ENCODE assay signal across 21 mouse cellular contexts in genomic region chr10:113240766-113241372, GRCm38 (mm10).
DNase-seq lines count a peak whose midpoint lies in the region; ATAC-seq lines count a peak whose summit lies in the region.
"Had no signal": no experiment of that assay in that cellular context is flagged by ENCODE, and none has a peak within 500 bp of the region (broad histone marks: within the 10 kb centered on the region; RNA-seq: fewer than 3 reads in every experiment).

No protein-coding gene starts in this region.

- H3K9me3 ChIP-seq in forebrain, embryonic 14.5 days (replicated peaks; ENCODE audit: control insufficient read depth, low read length): no peaks in the 10 kb centered on the region
- no peaks in the 10 kb centered on the region for H3K9me3 ChIP-seq in forebrain, embryonic 11.5 days (ENCODE audit: control insufficient read depth, low read length)
- no peaks in the 10 kb centered on the region for H3K9me3 ChIP-seq in hindbrain, embryonic 12.5 days (replicated peaks)
- H3K9me3 ChIP-seq: embryonic facial prominence, embryonic 12.5 days; forebrain, embryonic 10.5 days had no signal

- peak; percentile 10 for DNase-seq in forebrain, embryonic 14.5 days (ENCODE audit: low spot score)
- no peak for DNase-seq in forebrain, embryonic 11.5 days (ENCODE audit: low spot score)
- DNase-seq in frontal cortex, adult 2 months (ENCODE audit: extremely low spot score in 1 of 2, low spot score in 1 of 2): peak; percentile 16 to 54
- DNase-seq in layer of hippocampus, postnatal 25 days (ENCODE audit: extremely low spot score in 1 of 2, low spot score in 1 of 2): peak; percentile 7 to 10
- DNase-seq in right cerebral cortex, postnatal 10 days (ENCODE audit: low spot score in 2 of 2): peak; percentile 22 to 30
- no peak for DNase-seq in cerebellum, adult 11-12 months
- no peak for DNase-seq in lung, postnatal 14 days
- DNase-seq: cerebellum, adult 9-11 months; gastrocnemius, adult 2 months; kidney, adult 8-10 months; kidney, postnatal 4 days; liver; lung, embryonic 14.5 days; thymus, adult 18-20 months had no signal

- no peak overlapping the region for H3K4me3 ChIP-seq in forebrain, embryonic 14.5 days (ENCODE audit: low read depth, low read length)
- H3K4me3 ChIP-seq in forebrain, embryonic 11.5 days (ENCODE audit: low read depth, low read length): no peak overlapping the region
- H3K4me3 ChIP-seq in hindbrain, embryonic 12.5 days: no peak overlapping the region
- H3K4me3 ChIP-seq: embryonic facial prominence, embryonic 12.5 days; forebrain, embryonic 10.5 days; gastrocnemius, adult 2 months; megakaryocyte, embryonic 14.5 days; myocyte had no signal

- no peak overlapping the region for H3K27ac ChIP-seq in forebrain, embryonic 14.5 days (ENCODE audit: low read depth, low read length)
- H3K27ac ChIP-seq in forebrain, embryonic 11.5 days (ENCODE audit: low read depth, low read length): no peak overlapping the region
- H3K27ac ChIP-seq in hindbrain, embryonic 12.5 days: no peak overlapping the region
- H3K27ac ChIP-seq: embryonic facial prominence, embryonic 12.5 days; forebrain, embryonic 10.5 days; gastrocnemius, adult 2 months; hindbrain, postnatal 0 days had no signal

- no peaks in the 10 kb centered on the region for H3K27me3 ChIP-seq in forebrain, embryonic 14.5 days (replicated peaks; ENCODE audit: control insufficient read depth, insufficient read depth, low read length)
- H3K27me3 ChIP-seq in forebrain, embryonic 11.5 days (ENCODE audit: control insufficient read depth, insufficient read depth, low read length): no peaks in the 10 kb centered on the region
- no peaks in the 10 kb centered on the region for H3K27me3 ChIP-seq in hindbrain, embryonic 12.5 days
- H3K27me3 ChIP-seq: CH12.LX; embryonic facial prominence, embryonic 12.5 days; megakaryocyte, embryonic 14.5 days had no signal

- no peak overlapping the region for H3K4me2 ChIP-seq in forebrain, embryonic 14.5 days (ENCODE audit: low read length)
- H3K4me2 ChIP-seq in forebrain, embryonic 11.5 days (ENCODE audit: low read depth, low read length, severe bottlenecking): no peak overlapping the region
- no peak overlapping the region for H3K4me2 ChIP-seq in hindbrain, embryonic 12.5 days (replicated peaks)
- H3K4me2 ChIP-seq: embryonic facial prominence, embryonic 12.5 days; lung, embryonic 14.5 days had no signal

- no peaks in the 10 kb centered on the region for H3K4me1 ChIP-seq in forebrain, embryonic 14.5 days (ENCODE audit: control insufficient read depth, insufficient read depth, low read length)
- no peaks in the 10 kb centered on the region for H3K4me1 ChIP-seq in forebrain, embryonic 11.5 days (replicated peaks; ENCODE audit: control insufficient read depth, insufficient read depth, low read length)
- no peaks in the 10 kb centered on the region for H3K4me1 ChIP-seq in hindbrain, embryonic 12.5 days
- H3K4me1 ChIP-seq: embryonic facial prominence, embryonic 12.5 days; forebrain, embryonic 10.5 days; megakaryocyte, embryonic 14.5 days had no signal

- no peak overlapping the region for H3K9ac ChIP-seq in forebrain, embryonic 14.5 days (ENCODE audit: low read length)
- H3K9ac ChIP-seq in forebrain, embryonic 11.5 days (ENCODE audit: low read length): no peak overlapping the region
- no peak overlapping the region for H3K9ac ChIP-seq in hindbrain, embryonic 12.5 days
- H3K9ac ChIP-seq: embryonic facial prominence, embryonic 12.5 days; lung, embryonic 14.5 days had no signal

- 59% methylated on average over 13 of the region's 13 CpGs for WGBS in forebrain, embryonic 14.5 days
- WGBS in forebrain, embryonic 11.5 days: 73% methylated on average over 13 of the region's 13 CpGs
- 76% methylated on average over 13 of the region's 13 CpGs for WGBS in hindbrain, embryonic 12.5 days

- ATAC-seq in forebrain, embryonic 14.5 days: no peak
- ATAC-seq in forebrain, embryonic 11.5 days (replicated peaks; ENCODE audit: low FRiP score): no peak
- no peak for ATAC-seq in hindbrain, embryonic 12.5 days (ENCODE audit: low FRiP score)
- ATAC-seq: hindbrain, postnatal 0 days had no signal

- no peaks in the 10 kb centered on the region for H3K36me3 ChIP-seq in forebrain, embryonic 14.5 days (ENCODE audit: control insufficient read depth, insufficient read depth, low read length)
- no peaks in the 10 kb centered on the region for H3K36me3 ChIP-seq in forebrain, embryonic 11.5 days (ENCODE audit: control insufficient read depth, insufficient read depth, low read length)
- H3K36me3 ChIP-seq in hindbrain, embryonic 12.5 days: no peaks in the 10 kb centered on the region
- H3K36me3 ChIP-seq: embryonic facial prominence, embryonic 12.5 days; forebrain, embryonic 10.5 days had no signal

Comparison
In these comparisons a context has a peak if more than half of its experiments do, and no peak if none do; other contexts are left out.
1. DNase-seq: peak in forebrain, embryonic 14.5 days (single experiment), frontal cortex, adult 2 months (2 of 2), layer of hippocampus, postnatal 25 days (2 of 2) and right cerebral cortex, postnatal 10 days (2 of 2); none in forebrain, embryonic 11.5 days (single experiment), cerebellum, adult 11-12 months (single experiment) and lung, postnatal 14 days (single experiment).